Mouse (Mus musculus): ENCODE measurements around the gene Rab34.
A peak's percentile ranks its signal among the peaks of the same experiment; 100 is the strongest.
"Not testable (repeated sequence)": the region's sequence is repeated elsewhere in the genome, so short reads cannot be mapped to it uniquely, and the experiment has no call there.

Gene Rab34

DNA sequence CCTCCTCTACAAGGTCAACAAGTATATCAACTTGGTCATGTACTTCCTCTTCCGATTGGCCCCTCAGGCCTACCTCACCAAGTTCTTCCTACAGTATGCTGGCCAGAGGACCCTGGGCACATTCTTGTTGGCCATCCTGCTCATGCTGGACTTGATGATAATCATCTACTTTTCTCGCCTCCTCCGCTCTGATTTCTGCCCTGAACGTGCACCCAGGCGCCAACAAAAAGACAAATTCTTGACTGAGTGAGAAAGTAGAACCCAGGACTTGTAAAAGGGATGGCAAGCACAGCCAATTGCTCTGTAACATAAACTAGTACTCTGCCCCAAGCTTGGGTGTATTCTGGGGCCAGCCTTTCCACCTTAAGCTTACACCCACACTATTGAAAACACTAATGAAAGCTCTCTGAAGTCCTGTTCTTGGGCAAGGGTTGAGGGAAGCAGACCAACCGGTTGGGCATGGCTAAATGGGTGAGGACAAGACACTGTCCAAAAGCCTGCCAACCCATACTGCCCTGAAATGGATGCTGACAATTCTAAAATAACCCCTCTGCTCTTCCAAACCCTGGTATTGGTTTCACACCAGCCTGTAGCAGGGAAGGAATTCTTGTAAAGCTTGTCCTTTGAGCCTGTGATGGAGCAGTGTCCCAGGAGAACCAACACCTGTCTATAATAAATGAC is 8.0 kb upstream of the Rab34 start:
- DNase-seq (ENCODE audit: low spot score), result peak; percentile 19

- no peak for DNase-seq (ENCODE audit: low spot score)
Observed at GRCm38 (mm10) chr11:78181830-78182357, 6.3 kb upstream of the Rab34 start.

GRCm38 (mm10) chr11:78182450-78182849 is 5.8 kb upstream of the Rab34 start:
- DNase-seq (ENCODE audit: low spot score), result no peak

GRCm38 (mm10) chr11:78182961-78183844 is 5.0 kb upstream of the Rab34 start, which contains the start of gene Rpl23a:
Rpl23a (minus strand) TSS chr11:78183584.
- peak; percentile 97 for DNase-seq (ENCODE audit: low spot score)

- DNase-seq (ENCODE audit: low spot score), result no peak
Observed at GRCm38 (mm10) chr11:78183884-78184514, 4.2 kb upstream of the Rab34 start.

DNA sequence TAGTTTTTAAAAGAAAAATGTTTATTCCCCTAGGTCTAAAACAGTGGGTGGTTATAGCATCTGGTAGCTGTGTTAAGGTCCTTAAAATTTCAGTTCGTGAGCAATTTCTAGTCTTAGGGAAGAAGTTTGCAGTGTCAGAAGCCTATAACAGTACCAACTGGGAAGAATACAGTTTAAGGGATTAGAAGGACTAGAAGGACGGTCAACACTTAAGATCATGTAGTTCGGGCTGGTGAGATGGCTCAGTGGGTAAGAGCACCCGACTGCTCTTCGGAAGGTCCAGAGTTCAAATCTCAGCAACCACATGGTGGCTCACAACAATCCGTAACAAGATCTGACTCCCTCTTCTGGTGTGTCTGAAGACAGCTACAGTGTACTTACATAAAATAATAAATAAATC is 3.5 kb upstream of the Rab34 start:
- not testable (repeated sequence) for DNase-seq (ENCODE audit: low spot score)

- DNase-seq (ENCODE audit: low spot score), result peak; percentile 94
Observed at GRCm38 (mm10) chr11:78189234-78190040, 1.2 kb downstream of the Rab34 start.

GRCm38 (mm10) chr11:78190041-78190440 is 1.8 kb downstream of the Rab34 start:
- no peak for DNase-seq (ENCODE audit: low spot score)

DNA sequence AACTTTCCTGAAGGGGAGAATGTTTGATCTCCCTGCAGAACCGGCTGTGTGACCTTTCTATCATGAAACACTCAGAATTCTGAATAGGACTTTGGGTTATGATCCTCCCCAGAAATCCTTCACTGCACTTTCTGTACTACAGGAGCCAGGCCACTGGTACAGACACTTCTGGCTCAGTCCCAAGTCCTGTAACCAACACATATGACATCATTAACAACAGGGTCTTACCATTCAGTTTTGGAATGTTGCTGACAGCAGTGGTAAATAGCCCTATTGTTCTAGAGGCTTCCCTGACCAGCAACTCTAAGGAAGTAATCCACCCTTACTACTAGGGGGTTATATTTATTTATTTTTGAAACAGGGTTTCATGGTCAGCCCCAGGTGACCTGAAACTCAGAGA is 4.9 kb downstream of the Rab34 start, which contains the start of gene Proca1:
TSS of gene Proca1 (plus strand) at position 280 of the 400 bp plus-strand sequence.
- no peak for DNase-seq (ENCODE audit: low spot score)

DNA sequence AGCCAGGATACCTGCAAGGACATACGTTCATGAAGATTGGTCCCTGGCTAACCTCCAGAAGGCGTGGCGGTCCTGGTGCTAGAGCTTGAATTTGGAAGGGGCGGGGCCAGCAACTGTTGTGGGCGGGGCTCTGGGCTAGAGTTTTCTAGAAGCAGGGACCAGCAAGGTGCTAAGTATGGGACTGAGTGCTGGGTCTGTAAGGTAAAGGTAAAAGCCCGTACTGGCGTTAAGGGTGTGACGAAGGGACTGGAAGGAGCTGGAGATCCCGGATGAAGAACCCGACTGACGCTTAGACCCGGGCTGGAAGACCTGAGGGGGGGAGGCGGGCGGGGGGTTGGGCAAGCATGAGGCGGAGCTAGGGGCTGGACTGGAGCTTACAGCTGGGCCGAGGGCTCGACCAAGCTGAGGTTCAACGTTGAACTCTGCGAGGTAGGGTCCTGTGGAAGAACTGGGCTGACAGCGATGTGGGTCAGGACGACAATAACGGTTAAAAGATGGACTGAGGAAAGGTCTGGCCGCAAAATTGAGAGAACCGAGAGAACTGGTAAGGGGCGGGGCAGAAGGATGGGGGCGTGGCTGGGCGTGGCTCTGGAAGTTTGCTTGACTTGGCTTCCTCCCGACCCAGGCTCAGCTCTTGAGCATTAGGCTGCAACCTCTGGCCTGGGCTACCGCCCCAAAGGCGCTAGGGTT is 6.3 kb downstream of the Rab34 start:
- peak; percentile 81 for DNase-seq (ENCODE audit: low spot score)

GRCm38 (mm10) chr11:78195101-78195863 is 7.1 kb downstream of the Rab34 start:
- DNase-seq (ENCODE audit: low spot score), result no peak

DNA sequence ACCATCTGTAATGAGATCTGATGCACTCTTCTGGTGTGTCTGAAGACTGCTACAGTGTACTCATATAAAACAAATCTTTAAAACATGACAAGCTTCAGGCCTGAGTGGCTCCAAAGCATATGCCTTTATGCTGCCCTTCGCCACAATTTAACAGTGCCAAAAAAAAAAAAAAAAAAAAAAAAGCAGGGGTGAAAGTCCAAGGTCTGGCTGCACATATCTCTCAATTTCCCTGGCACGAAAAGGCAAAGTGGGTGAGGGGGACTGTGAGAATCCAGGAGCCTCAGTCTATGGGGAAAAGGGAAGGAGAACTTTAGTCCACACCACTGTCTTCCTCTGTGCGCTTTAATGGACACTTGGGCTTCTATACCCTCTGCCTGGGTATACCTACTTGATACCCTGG is 14.1 kb downstream of the Rab34 start:
- no peak for DNase-seq (ENCODE audit: low spot score)

- DNase-seq (ENCODE audit: low spot score), result no peak
Observed at GRCm38 (mm10) chr11:78204287-78204686, 16.1 kb downstream of the Rab34 start.

DNA sequence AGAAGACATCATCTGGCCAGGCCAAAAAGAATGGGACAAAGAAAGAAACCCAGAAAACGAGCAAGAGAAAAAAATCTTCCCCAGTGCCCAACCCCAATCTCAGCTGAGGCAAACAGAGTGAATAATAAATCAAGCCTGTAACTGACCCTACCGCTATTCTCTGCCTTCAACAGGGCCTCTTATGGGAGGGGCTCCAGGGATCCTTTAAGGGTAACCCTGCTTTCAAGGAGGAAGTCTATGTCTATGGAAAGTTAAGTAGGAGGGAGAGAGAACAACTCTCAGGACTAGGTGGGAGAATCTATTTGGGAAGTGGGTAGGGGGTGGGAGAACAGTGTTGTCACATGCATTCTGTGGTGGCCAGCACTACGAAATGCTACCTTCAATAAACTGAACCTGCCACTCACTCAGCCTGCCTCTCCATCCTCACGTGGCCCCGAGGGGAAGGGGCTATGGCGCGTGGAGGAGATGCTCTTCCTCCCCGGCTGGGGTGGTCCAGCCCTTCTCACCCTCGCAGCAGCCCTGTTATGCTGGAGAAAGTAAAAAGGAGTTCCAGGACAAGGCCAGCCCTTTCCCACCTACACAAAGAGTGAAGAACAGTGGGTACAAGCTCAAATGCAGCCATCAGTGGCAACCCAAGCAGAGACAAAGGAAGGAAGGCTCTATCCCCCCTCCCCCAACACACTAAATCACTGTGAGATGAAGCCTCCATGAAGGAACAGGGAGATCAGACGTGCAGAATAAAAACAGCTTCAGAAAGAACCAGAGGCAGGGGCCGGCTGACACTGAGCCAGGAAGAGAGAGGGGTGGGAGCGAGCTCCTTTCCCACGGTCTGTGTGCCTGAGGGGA is 17.4 kb downstream of the Rab34 start:
- peak; percentile 52 for DNase-seq (ENCODE audit: low spot score)

DNA sequence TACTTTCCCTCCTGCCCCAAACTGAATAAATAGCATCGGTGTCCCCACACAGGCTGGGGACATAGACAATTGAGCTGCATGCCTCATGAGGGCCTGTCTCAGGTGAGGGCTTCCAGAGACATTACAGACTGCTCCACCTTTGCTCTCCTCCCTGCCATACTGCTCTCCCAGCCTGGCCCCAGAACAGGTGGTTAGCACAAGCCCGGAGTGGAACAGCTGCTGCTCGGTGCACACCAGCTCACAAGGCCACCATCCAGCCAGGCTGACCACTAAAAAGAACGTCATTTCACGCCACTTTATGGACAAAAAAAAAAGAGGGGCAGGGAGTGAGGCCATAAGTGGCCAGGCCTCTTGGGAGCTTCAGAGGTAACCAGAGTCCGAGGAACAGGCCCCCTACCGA is 19.0 kb downstream of the Rab34 start:
- no peak for DNase-seq (ENCODE audit: low spot score)

DNA sequence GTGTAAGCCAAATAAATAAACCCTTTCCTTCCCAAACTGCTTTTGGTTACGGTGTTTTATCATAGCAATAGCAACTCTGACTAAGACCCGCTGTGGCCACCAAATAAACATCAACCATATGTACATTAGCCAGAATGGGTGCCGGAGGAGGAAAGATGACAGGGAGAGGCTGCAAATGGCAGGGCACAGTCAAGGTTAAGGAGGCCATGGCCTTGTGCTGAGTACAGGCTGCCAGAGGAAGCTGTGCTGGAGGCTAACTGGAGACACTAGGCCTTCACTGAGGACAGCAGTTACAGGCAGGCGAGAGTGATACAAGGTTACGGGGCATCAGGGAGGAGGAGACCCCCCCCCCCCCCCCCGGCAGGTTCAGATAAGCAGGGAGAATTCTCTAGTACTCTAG is 21.7 kb downstream of the Rab34 start:
- no peak for DNase-seq (ENCODE audit: low spot score)

DNA sequence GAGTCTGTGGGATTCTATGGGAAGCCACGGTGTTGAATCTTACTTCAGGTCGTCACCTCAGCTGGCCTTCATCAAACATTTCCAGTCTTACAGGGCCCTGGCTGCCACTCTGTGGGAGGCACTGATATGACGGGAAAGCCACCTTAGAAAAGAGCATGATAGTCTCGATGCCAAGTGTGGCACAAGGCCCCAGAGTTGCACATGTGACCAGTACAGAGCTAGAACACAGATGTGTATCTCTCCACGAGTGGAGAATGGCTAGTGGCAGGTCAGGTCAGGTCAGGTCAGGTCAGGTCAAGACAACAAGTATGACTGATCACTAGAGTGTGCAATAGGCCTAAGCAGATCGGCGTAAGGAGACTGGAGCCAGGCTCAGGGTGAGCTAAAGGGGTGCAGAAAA is 22.4 kb downstream of the Rab34 start:
- no peak for DNase-seq (ENCODE audit: low spot score)

- no peak for DNase-seq (ENCODE audit: low spot score)
Observed at GRCm38 (mm10) chr11:78211513-78211912, 23.3 kb downstream of the Rab34 start.

DNA sequence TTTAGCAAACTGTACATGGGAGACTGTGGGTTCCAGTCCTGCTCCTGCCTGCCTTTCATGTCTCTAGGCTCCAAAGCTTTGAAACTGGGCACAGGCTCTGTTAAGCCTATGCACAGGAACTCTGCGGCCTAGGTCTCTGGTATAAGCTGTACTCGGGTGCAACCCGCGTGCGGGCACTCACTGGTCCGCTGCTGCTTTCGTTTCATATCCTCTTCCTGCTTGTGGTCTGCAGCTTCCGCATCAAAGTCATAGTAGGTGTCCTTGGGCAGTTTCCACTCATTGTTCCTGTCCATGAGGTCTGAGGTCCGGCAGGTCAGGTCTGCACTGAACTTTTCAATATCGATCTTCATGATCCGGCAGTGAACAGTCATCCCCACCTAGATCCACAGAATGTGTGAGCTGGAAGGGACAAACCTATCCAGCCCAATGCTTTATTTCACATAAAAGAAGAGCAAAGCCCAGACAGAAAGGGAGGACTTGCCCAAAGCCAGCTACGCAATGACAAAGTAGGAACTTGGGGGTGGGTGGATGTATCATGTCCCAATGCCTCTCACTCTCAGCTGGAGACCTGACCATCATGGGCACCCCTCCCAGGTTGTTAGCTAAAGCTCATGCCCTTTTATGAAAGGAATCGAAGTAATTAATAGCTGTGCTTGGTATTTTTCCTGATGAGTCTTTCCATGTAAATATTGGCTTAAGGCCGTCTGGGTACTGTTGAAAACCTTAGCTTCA is 25.0 kb downstream of the Rab34 start:
- no peak for DNase-seq (ENCODE audit: low spot score)
